Mouse (Mus musculus) heart, embryonic 14.5 days (tissue): ENCODE results near the gene Rasa4. TPM values are rescaled to one million over a fixed set of nuclear protein-coding genes. Genes with fewer than 3 reads are reported as not detected.
"Not testable (repeated sequence)": the region's sequence is repeated elsewhere in the genome, so short reads cannot be mapped to it uniquely, and the experiment has no call there.

Experiments
- ATAC-seq: fragments of 200-750 bp; cut with Nextera tagmentation; 2 replicates; pipeline ENCODE4 v1.8.0; 2017; ENCODE audit warnings: low read depth, moderate TSS enrichment; ENCODE audit not compliant: insufficient number of reproducible peaks, insufficient read depth, low FRiP score
- H3K27ac ChIP-seq, 2 experiments: fragments of 200-500 bp in 1 of 2; fragments of 300-500 bp in 1 of 2; sonication (generic) in 1 of 2; replicated peaks in 1 of 2; 2 replicates each; pipeline ENCODE4 v1.5.1; 2012 to 2014; ENCODE audit warnings: low read depth in 2 of 2, low read length in 2 of 2, control low read depth in 1 of 2, mild to moderate bottlenecking in 1 of 2, mixed read lengths in 1 of 2; ENCODE audit not compliant: control insufficient read depth in 1 of 2, insufficient read depth in 1 of 2
- H3K27me3 ChIP-seq: fragments of 300-500 bp; sonication (generic); 2 replicates; pipeline ENCODE4 v1.6.1; 2014; ENCODE audit warnings: mild to moderate bottlenecking, low read length, control low read depth; ENCODE audit not compliant: control insufficient read depth, insufficient read depth
- H3K36me3 ChIP-seq: fragments of 300-500 bp; sonication (generic); 2 replicates; pipeline ENCODE4 v1.6.1; 2014; ENCODE audit warnings: mild to moderate bottlenecking, control low read depth, low read length, mixed read lengths; ENCODE audit not compliant: control insufficient read depth, insufficient read depth
- H3K4me1 ChIP-seq, 2 experiments: fragments of 200-500 bp in 1 of 2; fragments of 300-500 bp in 1 of 2; sonication (generic) in 1 of 2; 2 replicates each; pipeline ENCODE4 v1.6.1; 2012 to 2014; ENCODE audit warnings: low read length in 2 of 2, control low read depth in 1 of 2, mixed read lengths in 1 of 2; ENCODE audit not compliant: control insufficient read depth in 2 of 2, insufficient read depth in 2 of 2
- H3K4me2 ChIP-seq: fragments of 300-500 bp; sonication (generic); 2 replicates; pipeline ENCODE4 v1.6.1; 2014; ENCODE audit warnings: mild to moderate bottlenecking, low read length
- H3K4me3 ChIP-seq, 2 experiments: fragments of 200-500 bp in 1 of 2; fragments of 300-500 bp in 1 of 2; sonication (generic) in 1 of 2; 2 replicates each; pipeline ENCODE4 v1.5.1; 2012 to 2014; ENCODE audit warnings: low read length in 2 of 2, mild to moderate bottlenecking in 2 of 2, control low read depth in 1 of 2, low read depth in 1 of 2, moderate library complexity in 1 of 2; ENCODE audit not compliant: control insufficient read depth in 1 of 2, insufficient read depth in 1 of 2
- H3K9ac ChIP-seq: fragments of 300-500 bp; sonication (generic); 2 replicates; pipeline ENCODE4 v1.6.1; 2014; ENCODE audit warnings: mild to moderate bottlenecking, low read length
- H3K9me3 ChIP-seq: fragments of 300-500 bp; sonication (generic); 2 replicates; pipeline ENCODE4 v1.6.1; 2016; ENCODE audit warnings: low read length, control low read depth; ENCODE audit not compliant: control insufficient read depth
- WGBS: fragments of 180-500 bp; shearing (Covaris S2); extraction: QIAGEN DNeasy Blood & Tissue Kit; methylation state at CpG from one replicate; pipeline ENCODE4 v1.1.7; 2014; 5-methylcytosine and 5-hydroxymethylcytosine counted together
- polyA plus RNA-seq: library from polyadenylated mRNA; unstranded; fragments of >200 nt; fragmentation: Nextera tagmentation; extraction: Ambion mirVana; gene quantifications from 2 replicates; pipeline ENCODE4 v1.2.1, GENCODE M21; 2014

Rasa4 gene
- polyA plus RNA-seq, 1 experiment from 2014 or later, result 1.3 TPM

DNA sequence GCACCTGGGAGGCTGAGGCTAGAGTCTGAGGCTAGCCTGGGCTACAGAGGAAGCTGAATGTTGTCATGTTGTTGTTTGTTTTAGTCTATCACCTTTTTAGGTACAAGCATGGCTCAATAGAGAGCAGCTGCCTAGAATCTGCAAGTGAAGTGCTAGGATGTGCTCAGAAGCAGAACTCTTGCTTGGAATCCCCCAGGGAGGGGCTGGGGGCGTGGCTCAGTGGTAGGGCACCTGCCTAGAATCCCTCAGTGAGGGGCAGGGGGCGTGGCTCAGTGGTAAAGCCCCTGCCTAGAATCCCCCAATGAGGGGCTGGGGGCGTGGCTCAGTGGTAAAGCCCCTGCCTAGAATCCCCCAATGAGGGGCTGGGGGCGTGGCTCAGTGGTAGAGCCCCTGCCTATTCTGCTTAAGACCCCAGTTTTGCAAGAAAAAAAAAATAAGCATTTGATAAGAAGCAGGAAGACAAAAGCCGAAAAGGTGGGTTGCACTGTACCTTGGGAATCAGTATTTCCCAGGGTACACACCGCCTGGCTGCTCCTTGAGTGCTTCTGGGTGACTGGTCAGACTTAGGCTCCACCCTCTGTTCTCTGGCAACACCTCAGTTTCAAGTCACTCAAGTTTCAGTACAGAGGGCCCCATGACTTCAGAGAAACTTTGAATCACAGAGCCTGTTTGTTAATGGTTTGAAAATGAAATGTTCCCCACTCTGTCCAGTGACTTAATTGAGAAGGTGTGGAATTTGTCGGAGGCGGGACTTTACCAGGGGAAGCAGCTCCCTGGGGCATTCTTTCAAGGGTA, 30.7 kb upstream of the Rasa4 start:
- H3K9me3 ChIP-seq, result no peaks in the 10 kb centered on the region
- WGBS, result 76% methylated on average over 8 of the region's 8 CpGs
- peaks cover 7% of the 10 kb centered on the region; the same call in 1 of the 2 replicates for H3K27me3 ChIP-seq
- ATAC-seq, result no peak
- H3K4me3 ChIP-seq, result no peak overlapping the region
- H3K9ac ChIP-seq, result no peak overlapping the region
- H3K36me3 ChIP-seq, result no peaks in the 10 kb centered on the region
- H3K4me2 ChIP-seq, result no peak overlapping the region
- H3K4me1 ChIP-seq, result peaks cover 12 to 13% of the 10 kb centered on the region in 2 experiments
- H3K27ac ChIP-seq, result no peak overlapping the region

DNA sequence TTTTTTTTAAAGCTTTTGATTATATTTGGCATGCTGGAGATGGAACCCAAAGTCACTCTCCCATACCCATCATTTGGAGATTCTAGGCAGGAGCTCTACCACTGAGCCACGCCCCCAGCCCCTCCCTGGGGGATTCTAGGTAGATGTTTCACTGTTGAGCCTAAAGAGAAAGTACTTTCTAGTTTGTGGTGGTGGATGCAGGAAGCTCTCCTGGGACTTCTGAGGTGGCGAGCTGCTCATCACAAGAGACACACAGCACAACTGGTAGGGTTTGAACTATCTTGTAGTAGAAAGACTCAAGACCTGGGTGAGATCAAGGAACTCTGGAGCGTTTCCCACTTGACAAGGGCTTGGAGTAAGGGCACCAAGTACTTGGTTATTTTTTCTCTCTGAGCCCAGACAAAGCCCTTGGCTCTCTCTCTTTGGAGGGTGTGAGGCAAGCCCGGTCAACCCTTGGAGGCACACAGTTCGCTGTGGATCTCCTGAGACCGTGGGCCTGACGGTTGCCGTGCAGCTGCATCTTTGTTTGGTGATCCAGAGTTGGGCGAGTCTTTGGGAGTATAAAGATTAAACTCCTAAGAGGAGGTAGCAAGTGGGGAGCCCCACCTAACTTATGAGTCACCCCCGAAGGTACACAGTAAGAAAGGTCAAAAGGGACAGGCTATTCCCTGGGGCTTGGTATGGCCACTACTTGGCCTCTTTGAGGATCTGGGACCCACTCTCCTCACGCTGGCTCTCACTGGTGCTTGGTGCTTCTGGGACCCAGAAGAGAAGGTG, 29.2 kb upstream of the Rasa4 start, which contains the start of gene Upk3bl:
Gene Upk3bl, plus strand, starts transcription at position 192 of the 777 bp plus-strand sequence.
- no peak within 1 kb of the TSS for H3K4me2 ChIP-seq

DNA sequence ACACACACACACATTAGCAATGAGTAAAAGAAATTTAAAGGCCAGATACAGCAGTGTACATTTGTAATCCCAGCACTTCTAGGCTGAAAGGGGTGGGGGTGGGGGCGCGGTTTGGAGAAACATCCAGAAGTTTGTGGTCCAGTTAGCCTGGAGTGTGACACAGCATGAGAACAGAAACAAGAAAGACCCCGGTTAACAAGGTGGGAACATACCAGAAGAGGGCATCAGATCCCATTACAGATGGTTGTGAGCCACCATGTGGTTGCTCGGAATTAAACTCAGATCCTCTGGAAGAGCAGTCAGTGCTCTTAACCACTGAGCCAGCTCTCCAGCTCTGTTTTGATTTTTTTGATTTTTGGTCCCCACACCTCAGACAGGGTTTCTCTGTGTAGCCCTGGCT, 27.7 kb upstream of the Rasa4 start:
- Histone ChIP-seq H3K9ac (no peak overlapping the region), H3K36me3 (no peaks in the 10 kb centered on the region), H3K27ac (no peak overlapping the region), H3K9me3 (no peaks in the 10 kb centered on the region), H3K4me2 (no peak overlapping the region), H3K27me3 (peaks cover 10% of the 10 kb centered on the region; the same call in 1 of the 2 replicates), H3K4me1 (peaks cover 11 to 12% of the 10 kb centered on the region in 2 experiments), H3K4me3 (no peak overlapping the region)
- no peak for ATAC-seq
- WGBS, result 31% methylated on average over 4 of the region's 4 CpGs

More for the DNA sequence above, 29.2 kb upstream of the Rasa4 start, which contains the start of gene Upk3bl:
- H3K27me3 ChIP-seq, result peaks cover 10% of the 10 kb centered on the region; the same call in 1 of the 2 replicates
- H3K4me1 ChIP-seq, result peaks cover 12 to 13% of the 10 kb centered on the region in 2 experiments
- H3K36me3 ChIP-seq, result no peaks in the 10 kb centered on the region
- H3K9me3 ChIP-seq, result no peaks in the 10 kb centered on the region
- H3K4me3 ChIP-seq, result no peak within 1 kb of the TSS
- no peak for ATAC-seq
- H3K9ac ChIP-seq, result no peak within 1 kb of the TSS
- WGBS, result 87% methylated on average over 11 of the region's 11 CpGs
- H3K27ac ChIP-seq, result no peak within 1 kb of the TSS

- no peak overlapping the region for H3K4me2 ChIP-seq
- no peak overlapping the region for H3K9ac ChIP-seq
- peaks cover 1 to 2% of the 10 kb centered on the region in 2 experiments for H3K4me1 ChIP-seq
- no peak overlapping the region for H3K27ac ChIP-seq
- H3K4me3 ChIP-seq, result no peak overlapping the region
- H3K9me3 ChIP-seq, result no peaks in the 10 kb centered on the region
- no peak for ATAC-seq
- peaks cover 10% of the 10 kb centered on the region; the same call in 1 of the 2 replicates for H3K27me3 ChIP-seq
- H3K36me3 ChIP-seq, result no peaks in the 10 kb centered on the region
- WGBS, result 19% methylated on average over 8 of the region's 8 CpGs
Observed at GRCm38 (mm10) chr5:136057085-136057484, 26.6 kb upstream of the Rasa4 start.

- Histone ChIP-seq H3K9me3 (no peaks in the 10 kb centered on the region), H3K9ac (no peak overlapping the region), H3K4me3 (no peak overlapping the region), H3K36me3 (no peaks in the 10 kb centered on the region), H3K4me1 (no peaks in the 10 kb centered on the region), H3K27me3 (peaks cover 10% of the 10 kb centered on the region; the same call in 1 of the 2 replicates), H3K4me2 (no peak overlapping the region), H3K27ac (no peak overlapping the region)
- WGBS, result 8% methylated on average over 12 of the region's 12 CpGs
- no peak for ATAC-seq
Observed at GRCm38 (mm10) chr5:136061567-136061966, 22.1 kb upstream of the Rasa4 start.

DNA sequence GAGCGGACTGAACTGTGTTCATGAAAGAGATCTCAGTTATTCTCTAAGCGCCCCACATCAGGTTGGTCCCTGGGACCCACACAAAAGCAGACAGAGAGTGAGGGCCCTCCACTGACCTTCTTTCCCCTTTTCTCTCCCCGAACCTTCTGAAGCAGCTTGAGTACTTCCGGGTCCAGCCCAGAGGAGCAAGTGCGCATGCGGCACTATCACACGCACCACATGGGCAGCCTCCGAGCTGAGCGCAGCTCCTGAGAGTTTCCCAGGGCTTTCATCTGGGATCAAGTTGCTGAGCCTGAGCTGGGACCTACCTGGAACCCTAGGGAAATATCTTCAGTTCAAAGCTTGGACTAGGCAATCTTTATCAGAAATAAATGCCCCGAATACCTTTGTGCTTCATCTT, 19.8 kb upstream of the Rasa4 start:
- no peaks in the 10 kb centered on the region for H3K4me1 ChIP-seq
- 86% methylated on average over 10 of the region's 10 CpGs for WGBS
- no peak overlapping the region for H3K27ac ChIP-seq
- H3K4me2 ChIP-seq, result no peak overlapping the region
- ATAC-seq, result no peak
- no peaks in the 10 kb centered on the region for H3K27me3 ChIP-seq
- H3K9ac ChIP-seq, result no peak overlapping the region
- no peaks in the 10 kb centered on the region for H3K9me3 ChIP-seq
- H3K36me3 ChIP-seq, result no peaks in the 10 kb centered on the region
- H3K4me3 ChIP-seq, result no peak overlapping the region

DNA sequence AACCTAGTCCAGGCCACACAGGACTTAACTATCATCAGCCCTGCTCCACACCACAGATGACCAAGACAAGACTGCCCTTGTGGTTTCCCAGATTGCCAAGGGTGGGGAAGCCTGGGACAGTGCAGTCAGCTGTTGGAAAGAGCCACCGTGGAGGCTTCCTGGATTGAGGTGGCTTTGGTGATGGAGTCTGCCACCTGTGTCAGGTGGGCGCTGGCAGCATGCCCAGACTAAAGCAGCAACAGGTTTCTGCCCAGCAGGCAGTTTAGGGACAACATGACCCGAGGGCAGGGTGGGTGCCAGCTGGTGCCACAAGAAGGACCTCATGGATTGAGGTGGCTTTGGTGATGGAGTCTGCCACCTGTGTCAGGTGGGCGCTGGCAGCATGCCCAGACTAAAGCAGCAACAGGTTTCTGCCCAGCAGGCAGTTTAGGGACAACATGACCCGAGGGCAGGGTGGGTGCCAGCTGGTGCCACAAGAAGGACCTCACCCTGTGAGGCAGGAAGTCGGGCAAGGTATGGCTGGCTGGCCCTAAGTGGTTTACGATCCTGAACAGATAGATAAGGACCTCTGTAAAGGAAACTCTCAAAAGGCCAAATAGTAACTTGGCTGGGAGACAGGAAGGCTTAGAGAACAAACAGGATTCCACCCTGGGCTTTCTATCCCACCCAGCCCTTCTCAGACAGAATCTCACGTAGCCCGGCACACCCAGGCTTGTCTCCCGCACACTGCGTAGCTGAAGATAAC, 17.1 kb upstream of the Rasa4 start:
- ATAC-seq, result not testable (repeated sequence)

More for the DNA sequence above, 17.1 kb upstream of the Rasa4 start:
- not testable (repeated sequence) for H3K36me3 ChIP-seq, H3K9me3 ChIP-seq, H3K4me1 ChIP-seq, H3K27me3 ChIP-seq, H3K27ac ChIP-seq, H3K9ac ChIP-seq, H3K4me3 ChIP-seq, H3K4me2 ChIP-seq
- WGBS, result 60% methylated on average over 11 of the region's 11 CpGs
